Mouse (Mus musculus): Measurements from ENCODE around the gene Ptma. TPM values are rescaled to one million over a fixed set of nuclear protein-coding genes. Genes with fewer than 3 reads are reported as not detected.
A peak's percentile ranks its signal among the peaks of the same experiment; 100 is the strongest.

Ptma gene
- polyA plus RNA-seq, 1 experiment: 2,341 TPM

GRCm38 (mm10) chr1:86487908-86488314, 38.6 kb upstream of the Ptma start:
- TF ChIP-seq POLR2A (IDR thresholded peaks at IDR 0.05; ENCODE audit: control insufficient read depth, extremely low read depth, insufficient read depth, low read length, poor library complexity): no peak
- no peak for TF ChIP-seq CTCF (IDR thresholded peaks at IDR 0.05; ENCODE audit: borderline replicate concordance, control insufficient read depth, extremely low read depth, insufficient read depth, low read length, poor library complexity)
- Histone ChIP-seq H3K4me3 (ENCODE audit: control insufficient read depth, insufficient read depth, low read length) (peak overlapping the region; percentile 85), H3K27me3 (ENCODE audit: control insufficient read depth, insufficient read depth, low read length) (no peaks in the 10 kb centered on the region), H3K27ac (ENCODE audit: control insufficient read depth, insufficient read depth, low read length) (peak overlapping the region; percentile 92), H3K4me1 (replicated peaks; ENCODE audit: control insufficient read depth, insufficient read depth, low read length) (peaks cover 32% of the 10 kb centered on the region), H3K36me3 (ENCODE audit: control insufficient read depth, insufficient read depth, low read length) (no peaks in the 10 kb centered on the region)
- 5% methylated on average over 20 of the region's 20 CpGs for WGBS
- no peak for DNase-seq

DNA sequence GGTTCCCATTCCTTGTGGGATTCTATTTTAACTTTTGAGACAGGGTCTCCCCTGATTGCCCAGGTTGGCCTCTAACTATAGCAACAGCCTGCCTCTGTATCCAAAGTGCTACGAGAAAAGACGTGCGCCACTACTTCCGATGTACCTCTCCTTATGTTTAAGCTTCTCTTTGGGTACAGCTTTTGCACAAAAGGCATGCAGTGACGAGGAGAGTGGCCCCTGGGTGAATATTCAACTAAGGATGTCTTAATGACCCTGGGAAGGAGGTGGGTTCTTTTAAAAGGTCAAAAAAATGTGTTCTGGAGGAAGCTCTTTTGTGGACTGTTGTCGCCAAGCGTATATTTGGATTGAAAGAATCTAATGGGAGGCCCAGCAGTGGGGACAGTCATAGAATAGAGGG, 38.2 kb upstream of the Ptma start:
- Histone ChIP-seq H3K4me1 (replicated peaks; ENCODE audit: control insufficient read depth, insufficient read depth, low read length) (peaks cover 32% of the 10 kb centered on the region), H3K27ac (ENCODE audit: control insufficient read depth, insufficient read depth, low read length) (peak overlapping the region; percentile 92), H3K27me3 (ENCODE audit: control insufficient read depth, insufficient read depth, low read length) (no peaks in the 10 kb centered on the region), H3K36me3 (ENCODE audit: control insufficient read depth, insufficient read depth, low read length) (no peaks in the 10 kb centered on the region), H3K4me3 (ENCODE audit: control insufficient read depth, insufficient read depth, low read length) (peak overlapping the region; percentile 7; the same call in 1 of the 2 replicates)
- TF ChIP-seq CTCF (IDR thresholded peaks at IDR 0.05; ENCODE audit: borderline replicate concordance, control insufficient read depth, extremely low read depth, insufficient read depth, low read length, poor library complexity) (no peak), POLR2A (IDR thresholded peaks at IDR 0.05; ENCODE audit: control insufficient read depth, extremely low read depth, insufficient read depth, low read length, poor library complexity) (no peak)
- peak; percentile 41 for DNase-seq
- WGBS: 48% methylated on average over 7 of the region's 7 CpGs

- Histone ChIP-seq H3K27ac (ENCODE audit: control insufficient read depth, insufficient read depth, low read length) (peak overlapping the region; percentile 92), H3K36me3 (ENCODE audit: control insufficient read depth, insufficient read depth, low read length) (no peaks in the 10 kb centered on the region), H3K27me3 (ENCODE audit: control insufficient read depth, insufficient read depth, low read length) (no peaks in the 10 kb centered on the region), H3K4me1 (replicated peaks; ENCODE audit: control insufficient read depth, insufficient read depth, low read length) (peaks cover 32% of the 10 kb centered on the region), H3K4me3 (ENCODE audit: control insufficient read depth, insufficient read depth, low read length) (peak overlapping the region; percentile 7; the same call in 1 of the 2 replicates)
- TF ChIP-seq POLR2A (IDR thresholded peaks at IDR 0.05; ENCODE audit: control insufficient read depth, extremely low read depth, insufficient read depth, low read length, poor library complexity): no peak
- TF ChIP-seq CTCF (IDR thresholded peaks at IDR 0.05; ENCODE audit: borderline replicate concordance, control insufficient read depth, extremely low read depth, insufficient read depth, low read length, poor library complexity): no peak
- DNase-seq: no peak
- WGBS: 92% methylated on average over 4 of the region's 4 CpGs
Measured at GRCm38 (mm10) chr1:86488774-86489173, 37.8 kb upstream of the Ptma start.

GRCm38 (mm10) chr1:86489901-86490300, 36.6 kb upstream of the Ptma start:
- H3K4me1 ChIP-seq (replicated peaks; ENCODE audit: control insufficient read depth, insufficient read depth, low read length): peaks cover 32% of the 10 kb centered on the region
- whole genome bisulfite sequencing: 96% methylated on average over 4 of the region's 4 CpGs
- no peak overlapping the region for H3K4me3 ChIP-seq (ENCODE audit: control insufficient read depth, insufficient read depth, low read length)
- no peak for DNase-seq
- H3K36me3 ChIP-seq (ENCODE audit: control insufficient read depth, insufficient read depth, low read length): no peaks in the 10 kb centered on the region
- no peaks in the 10 kb centered on the region for H3K27me3 ChIP-seq (ENCODE audit: control insufficient read depth, insufficient read depth, low read length)
- TF ChIP-seq CTCF (IDR thresholded peaks at IDR 0.05; ENCODE audit: borderline replicate concordance, control insufficient read depth, extremely low read depth, insufficient read depth, low read length, poor library complexity) (no peak), POLR2A (IDR thresholded peaks at IDR 0.05; ENCODE audit: control insufficient read depth, extremely low read depth, insufficient read depth, low read length, poor library complexity) (no peak)
- H3K27ac ChIP-seq (ENCODE audit: control insufficient read depth, insufficient read depth, low read length): no peak overlapping the region

DNA sequence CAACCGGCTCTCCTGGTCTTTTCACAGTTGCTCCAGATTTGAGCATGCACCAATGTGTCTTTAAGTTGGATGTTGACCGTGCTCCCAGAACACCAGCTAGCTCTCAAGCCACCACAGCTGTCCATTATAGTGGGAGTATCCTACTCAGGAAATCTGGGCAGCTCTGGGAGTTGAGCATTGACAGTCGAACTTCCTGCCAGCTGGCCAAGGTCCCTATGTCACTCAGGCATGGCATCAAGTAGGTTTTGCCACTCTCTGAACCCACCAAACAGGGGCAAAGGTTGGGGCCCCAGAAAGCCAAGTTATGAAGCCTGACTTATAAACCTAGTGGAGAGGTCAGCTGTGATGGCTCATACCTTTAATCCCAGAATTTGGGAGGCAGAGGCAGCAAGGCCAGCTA, 35.8 kb upstream of the Ptma start:
- Histone ChIP-seq H3K4me1 (replicated peaks; ENCODE audit: control insufficient read depth, insufficient read depth, low read length) (peaks cover 32% of the 10 kb centered on the region), H3K36me3 (ENCODE audit: control insufficient read depth, insufficient read depth, low read length) (no peaks in the 10 kb centered on the region), H3K27me3 (ENCODE audit: control insufficient read depth, insufficient read depth, low read length) (no peaks in the 10 kb centered on the region), H3K27ac (ENCODE audit: control insufficient read depth, insufficient read depth, low read length) (peak overlapping the region; percentile 16; the same call in 1 of the 2 replicates), H3K4me3 (ENCODE audit: control insufficient read depth, insufficient read depth, low read length) (no peak overlapping the region)
- no peak for DNase-seq
- 75% methylated on average over 3 of the region's 3 CpGs for WGBS
- TF ChIP-seq CTCF (IDR thresholded peaks at IDR 0.05; ENCODE audit: borderline replicate concordance, control insufficient read depth, extremely low read depth, insufficient read depth, low read length, poor library complexity) (no peak), POLR2A (IDR thresholded peaks at IDR 0.05; ENCODE audit: control insufficient read depth, extremely low read depth, insufficient read depth, low read length, poor library complexity) (no peak)

- no peak; the same call in 1 of the 2 replicates for TF ChIP-seq POLR2A (IDR thresholded peaks at IDR 0.05; ENCODE audit: control insufficient read depth, extremely low read depth, insufficient read depth, low read length, poor library complexity)
- TF ChIP-seq CTCF (IDR thresholded peaks at IDR 0.05; ENCODE audit: borderline replicate concordance, control insufficient read depth, extremely low read depth, insufficient read depth, low read length, poor library complexity): no peak
- no peak overlapping the region for H3K4me3 ChIP-seq (ENCODE audit: control insufficient read depth, insufficient read depth, low read length)
- H3K4me1 ChIP-seq (replicated peaks; ENCODE audit: control insufficient read depth, insufficient read depth, low read length): peaks cover 32% of the 10 kb centered on the region
- no peaks in the 10 kb centered on the region for H3K36me3 ChIP-seq (ENCODE audit: control insufficient read depth, insufficient read depth, low read length)
- H3K27ac ChIP-seq (ENCODE audit: control insufficient read depth, insufficient read depth, low read length): peak overlapping the region; percentile 67
- WGBS: 47% methylated on average over 7 of the region's 7 CpGs
- no peaks in the 10 kb centered on the region for H3K27me3 ChIP-seq (ENCODE audit: control insufficient read depth, insufficient read depth, low read length)
- DNase-seq: peak; percentile 41
Measured at GRCm38 (mm10) chr1:86491533-86492094, 34.9 kb upstream of the Ptma start.

Measured in thymus, adult 2 months (tissue).